Mouse (Mus musculus): ENCODE measurements around the gene Gfy.
"Not testable (repeated sequence)": the region's sequence is repeated elsewhere in the genome, so short reads cannot be mapped to it uniquely, and the experiment has no call there.

The Gfy gene

GRCm38 (mm10) chr7:45164833-45165232, 14.5 kb downstream of the Gfy start:
- DNase-seq: peak; percentile 18

- peak; percentile 56 for DNase-seq
Measured at GRCm38 (mm10) chr7:45163735-45164490, 15.5 kb downstream of the Gfy start, which contains the start of gene Slc17a7. Gene Slc17a7 (plus strand): TSS chr7:45163949.

GRCm38 (mm10) chr7:45162996-45163615, 16.3 kb downstream of the Gfy start:
- peak; percentile 5 for DNase-seq

- DNase-seq: peak; percentile 4
Measured at GRCm38 (mm10) chr7:45162551-45162950, 16.8 kb downstream of the Gfy start.

GRCm38 (mm10) chr7:45161612-45162473, 17.5 kb downstream of the Gfy start:
- DNase-seq: peak; percentile 97

GRCm38 (mm10) chr7:45160866-45161265, 18.5 kb downstream of the Gfy start:
- no peak for DNase-seq

- DNase-seq: no peak
Measured at GRCm38 (mm10) chr7:45160316-45160800, 19.0 kb downstream of the Gfy start.

GRCm38 (mm10) chr7:45158991-45159390, 20.4 kb downstream of the Gfy start:
- no peak for DNase-seq

GRCm38 (mm10) chr7:45157459-45157858, 21.9 kb downstream of the Gfy start:
- no peak for DNase-seq

GRCm38 (mm10) chr7:45156206-45156605, 23.2 kb downstream of the Gfy start:
- DNase-seq: no peak

- no peak for DNase-seq
Measured at GRCm38 (mm10) chr7:45155590-45155989, 23.8 kb downstream of the Gfy start.

GRCm38 (mm10) chr7:45154993-45155514, 24.3 kb downstream of the Gfy start:
- peak; percentile 61 for DNase-seq

GRCm38 (mm10) chr7:45154096-45154992, 25.0 kb downstream of the Gfy start, which contains the start of the genes Pih1d1 and Aldh16a1:
Gene Pih1d1 (plus strand): TSS chr7:45154303.
Gene Aldh16a1 (minus strand): TSS chr7:45154584.
- peak; percentile 99 for DNase-seq

GRCm38 (mm10) chr7:45153586-45153985, 25.8 kb downstream of the Gfy start:
- no peak for DNase-seq

GRCm38 (mm10) chr7:45153052-45153451, 26.3 kb downstream of the Gfy start:
- not testable (repeated sequence) for DNase-seq

- DNase-seq: no peak
Measured at GRCm38 (mm10) chr7:45151303-45151702, 28.1 kb downstream of the Gfy start.

- DNase-seq: no peak
Measured at GRCm38 (mm10) chr7:45150321-45150720, 29.0 kb downstream of the Gfy start.

GRCm38 (mm10) chr7:45149545-45149944, 29.8 kb downstream of the Gfy start:
- no peak for DNase-seq

GRCm38 (mm10) chr7:45148534-45149098, 30.8 kb downstream of the Gfy start:
- no peak for DNase-seq

GRCm38 (mm10) chr7:45147899-45148298, 31.5 kb downstream of the Gfy start:
- no peak for DNase-seq

- no peak for DNase-seq
Measured at GRCm38 (mm10) chr7:45147267-45147666, 32.1 kb downstream of the Gfy start.
